9 mouse cellular contexts compared by ENCODE assay signal in genomic region chr8:45381963-45382347, GRCm38 (mm10). TPM values are rescaled to one million over a fixed set of nuclear protein-coding genes. Genes with fewer than 3 reads are reported as not detected.
DNase-seq lines count a peak whose midpoint lies in the region; ATAC-seq and TF ChIP-seq lines count a peak whose summit lies in the region.
"Had no signal": no experiment of that assay in that cellular context is flagged by ENCODE, and none has a peak within 500 bp of the region (broad histone marks: within the 10 kb centered on the region; RNA-seq: fewer than 3 reads in every experiment).

Fam149a (minus strand) TSS chr8:45382291.

- H3K27me3 ChIP-seq in kidney, postnatal 0 days (ENCODE audit: insufficient read depth, low read length): no peaks in the 10 kb centered on the region
- peaks cover 10% of the 10 kb centered on the region for H3K27me3 ChIP-seq in hindbrain, embryonic 12.5 days
- peaks cover 17% of the 10 kb centered on the region; the same call in 1 of the 2 replicates for H3K27me3 ChIP-seq in liver, embryonic 15.5 days

- no peak for TF ChIP-seq CTCF in kidney, postnatal 0 days (IDR thresholded peaks at IDR 0.05; ENCODE audit: low read depth)

- peak; percentile 62 for DNase-seq in kidney, postnatal 0 days (ENCODE audit: low spot score)
- DNase-seq in kidney, postnatal 10 days: no peak
- peak; percentile 55 for DNase-seq in embryo, embryonic 11 days
- DNase-seq in adipocyte (ENCODE audit: low spot score): no peak
- DNase-seq in heart, adult 9 months (ENCODE audit: low spot score in 2 of 2): no peak

- no peak within 1 kb of the TSS for H3K27ac ChIP-seq in kidney, postnatal 0 days
- H3K27ac ChIP-seq in hindbrain, embryonic 12.5 days: no peak within 1 kb of the TSS
- no peak within 1 kb of the TSS for H3K27ac ChIP-seq in liver, embryonic 15.5 days (replicated peaks)

- H3K36me3 ChIP-seq in kidney, postnatal 0 days (ENCODE audit: insufficient read depth, low read length): no peaks in the 10 kb centered on the region
- H3K36me3 ChIP-seq in hindbrain, embryonic 12.5 days: no peaks in the 10 kb centered on the region
- no peaks in the 10 kb centered on the region for H3K36me3 ChIP-seq in liver, embryonic 15.5 days (replicated peaks)

- peak within 1 kb of the TSS; percentile 33 for H3K4me3 ChIP-seq in kidney, postnatal 0 days (replicated peaks; ENCODE audit: low read depth, low read length)
- H3K4me3 ChIP-seq in hindbrain, embryonic 12.5 days: peak within 1 kb of the TSS; percentile 40
- no peak within 1 kb of the TSS for H3K4me3 ChIP-seq in liver, embryonic 15.5 days (replicated peaks)

- 0 out of 2 replicates have a peak within 1 kb of the TSS, but pooled peaks have one; percentile 31 for H3K9ac ChIP-seq in kidney, postnatal 0 days (ENCODE audit: low read depth, low read length)
- H3K9ac ChIP-seq in hindbrain, embryonic 12.5 days: peak within 1 kb of the TSS; percentile 61
- H3K9ac ChIP-seq in liver, embryonic 15.5 days: no peak within 1 kb of the TSS

- no peaks in the 10 kb centered on the region for H3K9me3 ChIP-seq in kidney, postnatal 0 days (replicated peaks; ENCODE audit: low read length)
- H3K9me3 ChIP-seq in hindbrain, embryonic 12.5 days (replicated peaks): no peaks in the 10 kb centered on the region
- H3K9me3 ChIP-seq in liver, embryonic 15.5 days (replicated peaks): no peaks in the 10 kb centered on the region

- WGBS in kidney, postnatal 0 days: 4% methylated on average over 6 of the region's 6 CpGs
- 3% methylated on average over 6 of the region's 6 CpGs for WGBS in hindbrain, embryonic 12.5 days
- 6% methylated on average over 6 of the region's 6 CpGs for WGBS in liver, embryonic 15.5 days (ENCODE audit: insufficient replicate concordance)

- peak within 1 kb of the TSS; percentile 74 for H3K4me2 ChIP-seq in kidney, postnatal 0 days (ENCODE audit: low read length)
- H3K4me2 ChIP-seq in hindbrain, embryonic 12.5 days (replicated peaks): peak within 1 kb of the TSS; percentile 87
- H3K4me2 ChIP-seq in liver, embryonic 15.5 days: peak within 1 kb of the TSS; percentile 50

- 0 out of 2 replicates have a peak, but pooled peaks cover 8% of the 10 kb centered on the region for H3K4me1 ChIP-seq in kidney, postnatal 0 days (replicated peaks; ENCODE audit: insufficient read depth, low read length)
- peaks cover 15% of the 10 kb centered on the region for H3K4me1 ChIP-seq in hindbrain, embryonic 12.5 days
- H3K4me1 ChIP-seq in liver, embryonic 15.5 days (replicated peaks): no peaks in the 10 kb centered on the region

- no peak for ATAC-seq in kidney, postnatal 0 days (replicated peaks; ENCODE audit: low FRiP score, low read depth)
- ATAC-seq in hindbrain, embryonic 12.5 days (ENCODE audit: low FRiP score): peak; percentile 72
- ATAC-seq in liver, embryonic 15.5 days (ENCODE audit: insufficient read depth): no peak
- ATAC-seq in megakaryocyte progenitor cell, adult 5-6 weeks (replicated peaks; ENCODE audit: poor library complexity): no peak

RNA-seq across cellular contexts. Expression of gene Fam149a, which starts in this region (rescaled TPM):
- polyA plus RNA-seq in kidney, postnatal 0 days (2015; fragmentation: Nextera tagmentation; extraction: Ambion mirVana): 52.3 and 57.8 TPM in 2 replicates
- 10.4 and 11.9 TPM in 2 replicates for polyA plus RNA-seq in hindbrain, embryonic 12.5 days (2016; fragmentation: Nextera tagmentation; extraction: Ambion mirVana)
- 1.9 TPM in 2 replicates for polyA plus RNA-seq in liver, embryonic 15.5 days (2015; fragmentation: Nextera tagmentation; extraction: Ambion mirVana)
- total RNA-seq in megakaryocyte progenitor cell, adult 5-6 weeks (2015): 0.17 and 0.32 TPM in 2 replicates
- 0.04 and 0.07 TPM in 2 replicates for total RNA-seq in megakaryocyte progenitor cell, adult 5-6 weeks (2017)
- total RNA-seq: neutrophil, adult 5-6 weeks had no signal

Comparison
In these comparisons a context has a peak if more than half of its experiments do, and no peak if none do; other contexts are left out.
1. DNase-seq: peak in kidney, postnatal 0 days (single experiment) and embryo, embryonic 11 days (single experiment); none in kidney, postnatal 10 days (single experiment), adipocyte (single experiment) and heart, adult 9 months (0 of 2).
2. Peak in every context shown above with its lines, with median percentiles within 50 percentile points of each other: H3K4me2 ChIP-seq.